Mouse (Mus musculus): ENCODE data around the gene Gpbp1. TPM values are rescaled to one million over a fixed set of nuclear protein-coding genes. Genes with fewer than 3 reads are reported as not detected.

The Gpbp1 gene
- total RNA-seq, 1 experiment from 2014 or later, result 257 TPM

DNA sequence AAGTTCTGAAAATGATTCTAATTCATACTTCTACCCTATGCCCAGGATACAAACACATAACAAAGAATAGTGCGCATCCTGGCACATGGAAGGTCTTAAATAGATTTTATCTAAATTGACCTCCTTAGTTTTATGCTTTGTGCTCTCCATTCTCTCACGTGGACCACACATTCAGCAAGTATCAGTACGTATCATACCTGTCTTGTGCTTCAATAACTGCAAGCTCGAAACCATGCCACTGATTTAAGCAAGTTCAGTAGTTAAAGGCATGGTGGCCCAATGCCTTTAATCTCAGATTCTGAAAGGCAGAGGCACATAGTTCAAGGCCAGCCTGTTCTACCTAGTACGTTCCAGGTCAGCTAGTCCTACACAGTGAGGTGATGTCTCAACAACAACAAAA lies 98.5 kb downstream of the Gpbp1 start:
- no peak for ATAC-seq (replicated peaks; ENCODE audit: insufficient number of reproducible peaks, low FRiP score, low TSS enrichment, poor library complexity, severe bottlenecking)

DNA sequence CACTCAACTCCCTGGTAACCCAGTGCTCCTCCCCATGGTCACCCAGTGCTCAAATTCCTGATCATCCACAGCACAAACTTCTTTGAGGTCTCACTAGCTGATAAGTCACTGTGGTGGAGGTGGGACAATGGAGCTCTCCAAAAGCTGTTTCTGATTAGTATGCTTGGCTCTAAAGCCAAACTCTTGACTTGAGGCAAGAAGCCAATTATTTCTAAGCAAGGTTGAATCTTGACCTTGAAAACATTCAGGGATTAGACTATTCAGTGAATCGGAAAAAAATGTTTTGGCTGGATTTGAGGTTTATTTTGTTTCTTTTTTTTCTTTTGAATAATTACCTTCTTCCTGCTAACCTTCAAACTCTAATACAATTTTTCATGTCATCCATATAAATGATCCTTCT lies 98.9 kb downstream of the Gpbp1 start:
- no peak for ATAC-seq (replicated peaks; ENCODE audit: insufficient number of reproducible peaks, low FRiP score, low TSS enrichment, poor library complexity, severe bottlenecking)

DNA sequence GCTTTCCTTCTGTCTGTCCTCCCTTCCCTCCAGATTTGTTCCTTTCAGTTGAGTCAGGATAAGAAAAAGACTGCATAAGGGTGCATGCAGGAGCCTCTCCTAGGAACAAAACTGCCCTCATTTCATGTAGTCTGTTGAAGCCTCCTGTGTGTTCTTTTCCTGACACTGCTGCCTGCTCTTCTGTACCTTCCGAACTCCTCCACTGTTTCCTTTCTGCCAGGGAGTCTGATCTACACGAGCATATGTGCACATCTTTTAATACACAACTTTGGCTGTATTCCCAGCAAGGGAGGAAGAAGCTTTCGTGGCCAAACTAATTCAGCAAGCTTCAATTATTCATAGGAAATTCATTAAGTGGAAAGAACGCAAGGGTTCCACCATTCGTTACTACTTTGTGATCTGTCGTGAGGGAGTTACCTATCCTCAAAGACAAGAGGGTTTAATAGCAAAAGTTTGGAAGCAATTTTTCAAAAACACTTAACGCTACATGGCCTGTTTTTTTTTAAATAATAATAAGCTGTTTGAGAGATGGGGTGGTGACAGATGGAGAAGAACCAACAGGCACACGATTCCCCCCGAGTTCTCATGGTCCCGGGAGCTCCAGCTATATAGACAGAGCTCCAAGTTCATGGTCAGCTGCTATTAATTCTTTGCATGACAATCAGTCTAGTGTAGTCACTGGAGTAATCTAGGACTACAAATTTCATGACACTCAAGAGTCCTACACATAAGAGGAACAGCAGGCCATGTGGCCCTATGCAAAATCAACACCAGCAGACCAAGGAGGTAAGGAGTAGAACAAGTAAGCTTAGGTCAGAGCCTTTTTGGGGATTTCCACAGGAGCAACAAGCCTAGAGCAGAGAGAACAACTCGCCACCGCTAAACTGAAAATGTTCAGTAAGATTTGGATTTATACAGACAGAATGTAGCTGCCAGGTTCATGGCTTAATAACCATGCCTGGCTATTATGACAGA lies 105.6 kb downstream of the Gpbp1 start:
- no peak for ATAC-seq (replicated peaks; ENCODE audit: insufficient number of reproducible peaks, low FRiP score, low TSS enrichment, poor library complexity, severe bottlenecking)

Other genes starting within 250 kb of the Gpbp1 start
- not detected in 3 replicates for gene Actbl2, start 235.1 kb downstream of the Gpbp1 start, total RNA-seq (2017)
- not detected in 3 replicates for gene Gm49496, start 59.8 kb upstream of the Gpbp1 start, total RNA-seq (2017)
- gene Gm10198, start 102.7 kb upstream of the Gpbp1 start, total RNA-seq (2017), result not detected in 3 replicates
- 27.2 to 49.4 TPM (median 41.8 TPM) in 3 replicates for gene Mier3, start 190.9 kb upstream of the Gpbp1 start, total RNA-seq (2017)